Mouse (Mus musculus) heart, embryonic 10.5 days (tissue): ENCODE results near the gene Adam15. TPM values are rescaled to one million over a fixed set of nuclear protein-coding genes. Genes with fewer than 3 reads are reported as not detected.

Source experiments
- DNase-seq: peaks from one replicate; pipeline ENCODE4 v3.0.0-alpha.2; 2017; ENCODE audit warnings: low spot score
- H3K27ac ChIP-seq: fragments of 300-500 bp; sonication (generic); 2 replicates; pipeline ENCODE4 v1.5.1; 2016; ENCODE audit warnings: mild to moderate bottlenecking
- H3K27me3 ChIP-seq: fragments of 300-500 bp; sonication (generic); 2 replicates; pipeline ENCODE4 v1.6.1; 2016; ENCODE audit warnings: mild to moderate bottlenecking; ENCODE audit not compliant: poor library complexity, insufficient read depth, severe bottlenecking
- H3K36me3 ChIP-seq: fragments of 300-500 bp; sonication (generic); 2 replicates; pipeline ENCODE4 v1.6.1; 2016; ENCODE audit warnings: mild to moderate bottlenecking, moderate library complexity
- H3K4me1 ChIP-seq: fragments of 300-500 bp; sonication (generic); 2 replicates; pipeline ENCODE4 v1.6.1; 2016; ENCODE audit warnings: mild to moderate bottlenecking
- H3K4me3 ChIP-seq: fragments of 300-500 bp; sonication (generic); 2 replicates; pipeline ENCODE4 v1.5.1; 2016; ENCODE audit warnings: mild to moderate bottlenecking, moderate library complexity
- H3K9me3 ChIP-seq: fragments of 300-500 bp; sonication (generic); 2 replicates; pipeline ENCODE4 v1.6.1; 2016; ENCODE audit warnings: mild to moderate bottlenecking, moderate library complexity
- WGBS: fragments of 180-500 bp; shearing (Covaris S2); methylation state at CpG from one replicate; pipeline ENCODE4 v1.1.7; 2016; 5-methylcytosine and 5-hydroxymethylcytosine counted together
- polyA plus RNA-seq: library from polyadenylated mRNA; unstranded; fragments of >200 nt; fragmentation: Nextera tagmentation; extraction: Ambion mirVana; gene quantifications from 2 replicates; pipeline ENCODE4 v1.2.1, GENCODE M21; 2016

The Adam15 gene
- polyA plus RNA-seq, 1 experiment from 2014 or later, result 41.9 TPM

GRCm38 (mm10) chr3:89359630-89360029 is 9.8 kb upstream of the Adam15 start:
- no peak for DNase-seq
- Histone ChIP-seq H3K27ac (no peak overlapping the region), H3K4me1 (peaks cover 11% of the 10 kb centered on the region), H3K9me3 (no peaks in the 10 kb centered on the region), H3K27me3 (peaks cover 41% of the 10 kb centered on the region), H3K4me3 (no peak overlapping the region), H3K36me3 (no peaks in the 10 kb centered on the region)
- 79% methylated on average over 6 of the region's 6 CpGs for WGBS

GRCm38 (mm10) chr3:89356029-89356428 is 6.2 kb upstream of the Adam15 start:
- WGBS, result 60% methylated on average over 9 of the region's 9 CpGs
- H3K9me3 ChIP-seq, result no peaks in the 10 kb centered on the region
- H3K36me3 ChIP-seq, result no peaks in the 10 kb centered on the region
- H3K4me1 ChIP-seq, result peaks cover 11% of the 10 kb centered on the region
- no peak for DNase-seq
- no peak overlapping the region for H3K4me3 ChIP-seq
- H3K27ac ChIP-seq, result no peak overlapping the region
- H3K27me3 ChIP-seq, result peaks cover 65% of the 10 kb centered on the region

GRCm38 (mm10) chr3:89355512-89355902 is 5.7 kb upstream of the Adam15 start:
- peaks cover 70% of the 10 kb centered on the region for H3K27me3 ChIP-seq
- no peaks in the 10 kb centered on the region for H3K9me3 ChIP-seq
- peaks cover 13% of the 10 kb centered on the region for H3K4me1 ChIP-seq
- 81% methylated on average over 6 of the region's 6 CpGs for WGBS
- no peak overlapping the region for H3K27ac ChIP-seq
- H3K4me3 ChIP-seq, result no peak overlapping the region
- H3K36me3 ChIP-seq, result no peaks in the 10 kb centered on the region
- DNase-seq, result no peak

- H3K27ac ChIP-seq, result no peak overlapping the region
Measured at GRCm38 (mm10) chr3:89354816-89355511, 5.2 kb upstream of the Adam15 start.

GRCm38 (mm10) chr3:89351271-89351670 is 1.5 kb upstream of the Adam15 start:
- Histone ChIP-seq H3K4me1 (peaks cover 36% of the 10 kb centered on the region), H3K9me3 (no peaks in the 10 kb centered on the region), H3K27ac (no peak overlapping the region), H3K4me3 (no peak overlapping the region), H3K27me3 (peaks cover 72% of the 10 kb centered on the region), H3K36me3 (no peaks in the 10 kb centered on the region)
- DNase-seq, result no peak
- 56% methylated on average over 5 of the region's 5 CpGs for WGBS

More at GRCm38 (mm10) chr3:89354816-89355511, 5.2 kb upstream of the Adam15 start:
- Histone ChIP-seq H3K4me3 (no peak overlapping the region), H3K27me3 (peaks cover 75% of the 10 kb centered on the region), H3K9me3 (no peaks in the 10 kb centered on the region), H3K36me3 (no peaks in the 10 kb centered on the region), H3K4me1 (peaks cover 18% of the 10 kb centered on the region)
- 17% methylated on average over 5 of the region's 5 CpGs for WGBS
- peak; percentile 88 for DNase-seq

GRCm38 (mm10) chr3:89348911-89349868 is 606 bp downstream of the Adam15 start:
- Histone ChIP-seq H3K36me3 (peaks cover 5% of the 10 kb centered on the region; the same call in 1 of the 2 replicates), H3K27ac (peak overlapping the region; percentile 77), H3K4me1 (peaks cover 25% of the 10 kb centered on the region), H3K4me3 (peak overlapping the region; percentile 76), H3K9me3 (no peaks in the 10 kb centered on the region), H3K27me3 (peaks cover 58% of the 10 kb centered on the region)
- DNase-seq, result no peak
- under 1% methylated on average over 38 of the region's 38 CpGs for WGBS

GRCm38 (mm10) chr3:89347916-89348315 is 1.9 kb downstream of the Adam15 start:
- no peak for DNase-seq
- Histone ChIP-seq H3K4me3 (peak overlapping the region; percentile 76; the same call in 1 of the 2 replicates), H3K27ac (peak overlapping the region; percentile 33), H3K36me3 (peaks cover 17% of the 10 kb centered on the region), H3K27me3 (peaks cover 62% of the 10 kb centered on the region), H3K4me1 (peaks cover 25% of the 10 kb centered on the region), H3K9me3 (no peaks in the 10 kb centered on the region)
- 44% methylated on average over 1 of the region's 1 CpGs for WGBS

GRCm38 (mm10) chr3:89346815-89347540 is 2.8 kb downstream of the Adam15 start:
- Histone ChIP-seq H3K9me3 (no peaks in the 10 kb centered on the region), H3K36me3 (peaks cover 19% of the 10 kb centered on the region), H3K27ac (no peak overlapping the region), H3K4me1 (peaks cover 25% of the 10 kb centered on the region), H3K27me3 (peaks cover 53% of the 10 kb centered on the region), H3K4me3 (no peak overlapping the region)
- WGBS, result 78% methylated on average over 10 of the region's 10 CpGs
- no peak for DNase-seq

- no peak overlapping the region for H3K27ac ChIP-seq
- H3K9me3 ChIP-seq, result no peaks in the 10 kb centered on the region
- H3K36me3 ChIP-seq, result peaks cover 24% of the 10 kb centered on the region
- no peak overlapping the region for H3K4me3 ChIP-seq
- peaks cover 27% of the 10 kb centered on the region for H3K4me1 ChIP-seq
- whole genome bisulfite sequencing, result 79% methylated on average over 7 of the region's 7 CpGs
- DNase-seq, result no peak
- peaks cover 26% of the 10 kb centered on the region for H3K27me3 ChIP-seq
Measured at GRCm38 (mm10) chr3:89343279-89343678, 6.5 kb downstream of the Adam15 start.

- WGBS, result 82% methylated on average over 4 of the region's 4 CpGs
- no peaks in the 10 kb centered on the region for H3K9me3 ChIP-seq
Measured at GRCm38 (mm10) chr3:89341794-89342193, 8.0 kb downstream of the Adam15 start.

GRCm38 (mm10) chr3:89340465-89340864 is 9.3 kb downstream of the Adam15 start:
- 5% methylated on average over 11 of the region's 11 CpGs for WGBS
- Histone ChIP-seq H3K36me3 (peaks cover 23% of the 10 kb centered on the region), H3K27me3 (peaks cover 15% of the 10 kb centered on the region), H3K4me3 (peak overlapping the region; percentile 42), H3K27ac (peak overlapping the region; percentile 24; the same call in 1 of the 2 replicates), H3K9me3 (no peaks in the 10 kb centered on the region), H3K4me1 (peaks cover 46% of the 10 kb centered on the region)
- DNase-seq, result peak; percentile 88

More at GRCm38 (mm10) chr3:89341794-89342193, 8.0 kb downstream of the Adam15 start:
- peaks cover 34% of the 10 kb centered on the region for H3K4me1 ChIP-seq
- no peak overlapping the region for H3K4me3 ChIP-seq
- no peak overlapping the region for H3K27ac ChIP-seq
- peaks cover 24% of the 10 kb centered on the region for H3K36me3 ChIP-seq
- DNase-seq, result no peak
- H3K27me3 ChIP-seq, result peaks cover 11% of the 10 kb centered on the region

- Histone ChIP-seq H3K9me3 (no peaks in the 10 kb centered on the region), H3K4me3 (no peak overlapping the region), H3K4me1 (peaks cover 46% of the 10 kb centered on the region), H3K27ac (no peak overlapping the region), H3K36me3 (peaks cover 28% of the 10 kb centered on the region), H3K27me3 (peaks cover 15% of the 10 kb centered on the region)
- WGBS, result 27% methylated on average over 8 of the region's 8 CpGs
- no peak for DNase-seq
Measured at GRCm38 (mm10) chr3:89339416-89339815, 10.4 kb downstream of the Adam15 start.
